Mouse (Mus musculus): ENCODE results near the gene Rangrf. TPM values are rescaled to one million over a fixed set of nuclear protein-coding genes. Genes with fewer than 3 reads are reported as not detected.
A peak's percentile ranks its signal among the peaks of the same experiment; 100 is the strongest.
"Not testable (repeated sequence)": the region's sequence is repeated elsewhere in the genome, so short reads cannot be mapped to it uniquely, and the experiment has no call there.

The Rangrf gene
- total RNA-seq (2021), result 10 to 100 TPM; 59.6 to 60.4 TPM
- long read RNA-seq, experiment 1, transcript Rangrf-201 (5 exons, 820 nt), result major isoform, 35 of 43 reads
- long read RNA-seq, experiment 1, partial matches to known transcripts, result 4 of 43 reads
- long read RNA-seq, experiment 1, other reads (novel, unspliced or antisense), result 3 of 43 reads
- long read RNA-seq, experiment 2, transcript Rangrf-201 (5 exons, 820 nt), result major isoform, 34 of 38 reads
- long read RNA-seq, experiment 2, partial matches to known transcripts, result 2 of 38 reads
- long read RNA-seq, experiment 2, other reads (novel, unspliced or antisense), result 1 of 38 reads

DNA sequence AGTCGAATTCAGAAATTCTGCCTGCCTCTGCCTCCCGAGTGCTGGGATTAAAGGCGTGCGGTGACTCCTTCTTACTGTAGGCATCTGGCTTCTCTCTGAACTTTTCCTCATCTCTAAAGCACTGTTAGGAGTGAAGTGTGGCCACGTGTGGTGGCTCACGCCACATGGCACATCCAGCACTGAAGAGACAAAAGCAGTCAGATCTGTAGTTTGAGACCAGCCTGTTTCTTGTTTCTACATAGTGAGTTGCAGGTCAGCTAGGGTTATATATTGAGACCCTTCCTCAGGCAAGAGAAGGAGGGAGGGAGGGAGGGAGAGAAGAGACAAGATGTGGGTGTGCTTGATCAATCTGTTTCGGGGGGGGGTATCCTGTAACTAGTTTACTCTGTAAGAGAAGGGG, at the start of gene Rangrf:
Gene Rangrf (minus strand): TSS at position 101 of the 400 bp plus-strand sequence.
- no peak for DNase-seq

DNA sequence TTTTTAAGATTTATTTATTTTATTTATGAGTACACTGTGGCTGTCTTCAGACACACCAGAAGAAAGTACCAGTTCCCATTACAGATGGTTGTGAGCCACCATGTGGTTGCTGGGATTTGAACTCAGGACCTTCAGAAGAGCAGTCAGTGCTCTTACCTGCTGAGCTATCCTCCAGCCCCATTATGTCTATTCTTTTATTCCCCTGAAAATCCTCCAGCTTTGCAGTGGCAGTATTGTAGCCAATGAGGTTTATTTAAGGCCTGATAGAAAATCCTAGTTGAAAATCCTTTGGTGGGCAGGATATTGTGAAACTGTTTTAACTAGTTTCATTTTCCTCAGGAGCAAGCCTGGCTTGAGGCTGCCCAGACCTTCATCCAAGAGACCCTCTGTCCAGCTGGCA, 45.7 kb upstream of the Rangrf start:
- no peak for DNase-seq

DNA sequence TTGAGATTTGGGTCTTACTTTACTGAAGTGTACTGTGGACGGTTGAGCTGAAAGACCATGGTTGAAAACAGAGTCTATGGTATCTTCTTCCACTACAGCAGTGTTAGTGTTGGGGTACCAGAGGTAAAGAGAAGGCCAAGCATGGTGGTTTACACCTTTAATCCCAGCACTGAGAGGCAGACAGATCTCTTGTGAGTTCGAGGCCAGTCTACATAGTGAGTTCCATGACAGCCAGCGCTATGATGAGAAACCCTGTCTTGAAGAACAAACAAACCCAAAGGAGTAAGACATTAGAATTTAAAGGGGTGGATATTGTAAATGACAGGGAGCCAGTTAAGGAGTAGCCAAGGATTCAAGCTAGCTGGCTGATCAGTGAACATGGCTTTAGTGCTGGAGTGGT, 41.8 kb upstream of the Rangrf start:
- no peak for DNase-seq

DNA sequence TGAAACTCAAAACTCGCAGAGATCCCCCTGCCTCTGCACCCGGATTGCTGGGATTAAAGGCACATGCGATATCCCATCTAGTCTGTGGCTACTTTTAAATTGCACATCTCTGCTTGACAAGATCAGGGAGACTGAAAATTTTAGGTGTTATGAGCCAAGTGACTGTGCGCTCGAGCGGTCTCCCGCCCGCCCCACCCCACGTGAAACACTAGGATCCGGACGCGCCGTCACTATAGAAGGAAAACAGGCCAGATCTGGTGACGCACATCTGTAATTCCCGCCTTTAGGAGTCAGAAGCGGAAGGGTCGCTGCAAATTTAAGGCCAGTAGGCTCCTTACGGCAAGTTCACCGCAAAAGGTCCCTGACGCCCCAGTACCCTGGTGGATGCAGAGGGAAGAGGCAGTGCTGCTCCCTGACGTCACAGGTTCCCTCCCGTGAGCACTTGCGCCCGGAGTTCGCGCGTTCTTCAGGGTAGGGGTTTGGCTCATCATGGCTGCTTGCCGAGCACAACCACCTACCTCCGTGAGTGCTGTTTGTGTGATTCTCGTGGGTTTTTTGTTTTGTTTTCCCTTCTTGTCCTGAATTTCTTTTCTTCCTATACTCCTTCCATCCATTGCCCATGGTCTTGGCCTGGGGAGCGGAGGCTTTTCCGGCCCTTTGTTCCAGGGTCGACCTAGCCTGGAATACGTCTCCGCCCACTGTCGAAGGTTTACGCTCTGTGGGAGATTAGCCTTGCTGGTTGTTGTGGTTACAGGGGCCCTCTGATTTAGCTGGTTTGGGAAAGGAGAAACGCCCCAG, 40.9 kb upstream of the Rangrf start, which contains the start of gene Ctc1:
Gene Ctc1 (plus strand): TSS at position 268 of the 798 bp plus-strand sequence.
- peak; percentile 83 for DNase-seq

DNA sequence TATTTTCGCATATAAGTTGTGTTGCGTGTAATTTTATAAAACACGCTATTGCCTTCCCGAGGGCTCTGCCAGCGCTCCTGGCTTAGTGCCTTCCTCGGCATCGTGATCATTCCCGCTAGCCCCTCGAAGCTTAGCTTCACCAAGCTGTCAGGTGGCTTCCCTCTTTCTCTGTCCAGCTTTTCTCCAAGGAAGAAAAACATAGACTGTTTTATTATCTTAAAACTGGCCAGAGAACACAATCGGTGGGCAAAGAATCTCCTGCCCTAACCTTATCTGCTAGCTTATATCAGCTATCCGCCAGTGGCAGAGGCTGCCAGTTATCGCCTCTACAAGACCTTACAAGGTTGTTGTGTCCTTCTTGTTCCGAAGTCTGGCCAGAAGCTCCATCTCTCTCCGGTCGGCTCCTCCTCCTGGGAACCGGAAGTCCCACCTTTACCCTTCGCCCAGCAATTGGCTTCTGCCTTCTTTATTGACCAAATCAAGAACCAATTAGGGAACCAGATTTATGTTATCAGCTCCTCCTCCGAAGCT, 37.2 kb upstream of the Rangrf start:
- DNase-seq, result peak; percentile 88

DNA sequence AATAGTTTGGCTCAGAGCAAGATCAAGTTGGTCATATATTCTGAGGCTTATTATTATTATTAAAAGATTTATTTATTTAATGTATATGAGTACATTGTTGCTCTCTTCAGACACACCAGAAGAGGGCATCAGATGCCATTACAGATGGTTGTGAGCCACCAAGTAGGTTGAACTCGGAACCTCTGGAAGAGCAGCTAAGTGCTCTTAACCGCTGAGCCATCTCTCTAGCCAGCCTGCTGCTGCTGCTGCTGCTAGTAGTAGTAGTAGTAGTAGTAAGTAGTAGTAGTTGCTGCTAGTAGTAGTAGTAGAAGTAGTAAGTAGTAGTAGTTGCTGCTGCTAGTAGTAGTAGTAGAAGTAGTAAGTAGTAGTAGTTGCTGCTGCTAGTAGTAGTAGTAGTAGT, 36.5 kb upstream of the Rangrf start:
- not testable (repeated sequence) for DNase-seq

- no peak for DNase-seq
These were observed 35.7 kb upstream of the Rangrf start for GRCm38 (mm10) chr11:69010400-69011323.

DNA sequence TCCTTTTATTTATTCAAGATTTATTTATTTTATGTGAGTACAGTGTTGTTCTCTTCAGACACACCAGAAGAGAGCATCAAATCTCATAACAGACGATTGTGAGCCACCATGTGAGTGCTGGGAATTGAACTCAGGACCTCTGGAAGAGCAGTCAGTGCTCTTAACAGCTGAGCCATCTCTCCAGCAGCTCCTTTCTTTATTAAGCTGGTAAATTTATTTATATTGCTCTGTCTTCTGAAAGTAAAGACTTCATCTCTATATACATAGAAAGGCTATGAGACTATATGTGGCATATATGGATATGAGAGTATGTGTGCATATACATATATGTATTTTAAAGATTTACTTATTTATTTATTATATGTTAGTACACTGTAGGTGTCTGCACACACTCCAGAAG, 34.5 kb upstream of the Rangrf start:
- no peak for DNase-seq

DNA sequence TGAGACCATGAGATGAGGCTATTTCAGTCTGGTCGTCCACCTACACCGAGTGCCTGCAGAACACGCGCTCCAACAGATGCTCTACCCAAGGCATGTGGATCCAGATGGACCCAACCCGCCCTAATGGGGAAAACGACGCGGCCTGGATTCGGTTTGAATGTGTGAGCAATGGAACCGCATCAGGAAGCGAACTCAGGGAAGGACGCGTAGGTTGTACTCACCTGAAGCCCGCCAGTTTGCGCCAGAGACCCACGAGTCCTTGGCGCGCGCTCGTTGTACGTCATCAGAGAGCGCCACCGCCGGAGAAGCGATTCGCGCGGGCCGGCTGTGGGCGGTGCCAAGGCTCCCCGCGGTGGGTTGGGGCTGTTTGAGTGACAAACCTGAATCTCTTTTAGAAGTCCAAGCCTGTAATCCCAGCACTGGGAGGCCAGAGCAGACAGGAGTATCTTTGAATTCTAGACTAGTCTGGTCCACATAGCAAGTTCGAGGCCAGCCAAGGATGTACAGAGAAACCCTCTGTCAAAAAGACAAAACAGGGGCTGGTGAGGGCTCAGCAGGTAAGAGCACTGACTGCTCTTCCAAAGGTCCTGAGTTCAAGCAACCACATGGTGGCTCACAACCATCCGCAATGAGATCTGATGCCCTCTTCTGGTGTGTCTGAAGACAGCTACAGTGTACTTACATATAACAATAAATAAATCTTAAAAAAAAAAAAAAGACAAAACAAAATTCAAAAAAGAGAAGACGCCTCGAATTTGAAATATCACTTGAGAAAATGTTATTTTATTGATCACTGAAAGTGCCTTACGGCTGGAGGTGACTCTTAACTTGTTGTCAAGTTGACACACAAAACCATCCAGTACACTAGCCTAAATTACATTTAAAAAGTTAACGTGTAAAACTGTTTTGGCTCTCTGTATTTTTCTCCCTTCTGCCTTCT, 33.5 kb upstream of the Rangrf start, which contains the start of gene Pfas:
Gene Pfas (minus strand): TSS at position 279 of the 940 bp plus-strand sequence.
- peak; percentile 80 for DNase-seq

DNA sequence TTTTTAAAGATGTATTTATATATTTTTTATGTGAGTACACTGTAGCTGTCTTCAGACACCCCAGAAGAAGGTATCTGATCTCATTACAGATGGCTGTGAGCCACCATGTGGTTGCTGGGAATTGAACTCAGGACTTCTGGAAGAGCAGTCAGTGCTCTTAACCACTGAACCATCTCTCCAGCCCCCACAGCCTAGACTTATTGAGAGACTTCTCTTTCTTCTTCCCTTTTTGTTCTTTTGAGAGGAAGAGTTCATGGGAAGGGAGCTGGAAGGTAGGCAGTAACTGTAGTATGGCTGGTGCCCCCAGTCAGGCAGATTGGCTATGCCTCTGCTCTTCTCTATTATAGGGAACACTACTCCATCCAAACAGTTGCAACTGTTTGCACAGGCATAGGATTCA, 31.6 kb upstream of the Rangrf start:
- DNase-seq, result not testable (repeated sequence)

- no peak for DNase-seq
These were observed 30.2 kb upstream of the Rangrf start for GRCm38 (mm10) chr11:69005193-69005592.

- DNase-seq, result no peak
These were observed 28.6 kb upstream of the Rangrf start for GRCm38 (mm10) chr11:69003592-69003991.

GRCm38 (mm10) chr11:69002782-69003181, 27.8 kb upstream of the Rangrf start:
- DNase-seq, result not testable (repeated sequence)

GRCm38 (mm10) chr11:68997080-68997479, 22.1 kb upstream of the Rangrf start:
- no peak for DNase-seq

DNA sequence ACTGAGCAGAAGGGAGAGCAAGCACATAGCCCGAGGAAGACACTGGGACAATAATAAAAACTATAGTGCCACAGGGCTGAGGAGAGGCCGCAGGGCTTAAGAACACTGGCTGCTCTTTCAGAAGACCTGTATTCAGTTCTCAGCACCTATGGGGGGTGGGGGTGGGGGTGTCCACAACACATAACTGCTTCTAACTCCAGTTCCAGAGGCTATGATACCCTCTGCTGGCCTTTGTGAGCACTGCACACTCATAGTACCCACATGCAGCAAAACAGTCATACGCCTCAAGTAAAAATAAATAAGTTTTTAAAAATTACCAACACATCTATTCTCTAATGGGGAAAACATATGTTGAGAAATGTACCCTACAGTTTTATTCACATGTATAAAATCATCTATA, 19.4 kb upstream of the Rangrf start:
- DNase-seq, result no peak

- DNase-seq, result no peak
These were observed 18.1 kb upstream of the Rangrf start for GRCm38 (mm10) chr11:68993122-68993521.

DNA sequence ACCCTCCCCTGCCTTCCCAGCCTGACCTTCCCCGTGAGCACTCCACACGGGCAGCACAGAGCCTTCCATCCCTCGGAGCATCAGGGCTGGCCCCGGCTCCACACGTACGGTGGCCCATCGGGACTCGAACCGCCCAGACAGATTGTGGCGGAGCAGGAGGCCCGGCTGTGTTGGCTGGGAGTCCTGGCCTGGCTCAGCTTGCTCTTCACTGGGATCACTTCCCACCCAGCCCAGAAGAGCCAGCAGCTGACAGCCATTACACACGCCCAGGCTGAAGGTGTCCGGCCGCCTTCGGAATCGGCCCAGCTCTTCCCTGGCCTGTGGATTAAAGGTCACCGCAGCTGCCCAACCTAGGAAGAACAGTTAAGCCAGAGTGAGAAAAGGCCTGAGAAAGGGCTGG, 13.4 kb upstream of the Rangrf start:
- peak; percentile 78 for DNase-seq

DNA sequence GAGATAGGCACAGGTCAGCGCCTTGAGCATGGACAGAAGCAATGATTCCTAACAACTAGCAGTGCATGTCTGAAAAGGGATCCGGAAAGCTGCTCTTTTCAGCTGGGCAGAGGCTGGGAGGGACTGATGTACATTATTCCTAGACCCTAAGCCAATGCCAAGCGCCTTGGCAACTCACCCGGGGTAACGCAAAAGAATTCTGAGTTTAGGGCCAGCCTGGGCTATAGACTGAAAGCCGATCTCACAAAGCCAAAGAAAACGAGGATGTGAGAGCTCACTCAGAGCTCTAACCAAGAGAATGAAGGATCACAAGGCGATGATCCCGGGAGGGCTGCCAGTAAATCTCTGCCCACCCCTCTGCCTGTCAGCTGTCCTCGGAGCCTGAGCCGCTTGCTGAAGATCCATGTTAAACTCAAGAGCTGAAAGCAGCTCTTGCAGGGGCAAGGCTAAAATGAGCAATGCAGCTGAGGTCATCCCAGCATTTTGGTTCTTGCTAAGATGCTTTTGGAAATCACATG, 12.4 kb upstream of the Rangrf start:
- no peak for DNase-seq

- DNase-seq, result peak; percentile 32
These were observed 7.8 kb upstream of the Rangrf start for GRCm38 (mm10) chr11:68982639-68983369.

DNA sequence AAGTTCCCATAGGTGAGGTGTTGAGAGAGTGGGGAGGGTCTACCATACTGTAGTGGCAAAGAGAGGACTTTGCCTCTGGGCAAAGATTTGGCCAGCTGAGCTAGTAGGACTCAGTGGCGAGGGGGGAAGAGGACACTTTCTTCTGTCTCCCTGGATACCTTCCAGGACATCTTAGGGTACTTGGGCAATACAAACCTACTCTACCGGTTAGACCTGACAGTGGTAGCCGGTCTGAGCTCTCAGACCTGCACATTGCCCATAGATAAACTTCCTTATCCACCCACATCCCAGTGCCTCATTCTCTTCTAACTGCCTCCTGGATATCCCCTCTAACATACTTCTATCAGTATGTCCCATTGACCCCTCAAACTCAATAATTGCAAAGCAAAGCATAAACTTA, 5.9 kb upstream of the Rangrf start:
- no peak for DNase-seq
